Mouse (Mus musculus) E14TG2a.4 (cell line): ENCODE data around the gene Macrod2.

Experiments used
- CTCF ChIP-seq: conservative IDR thresholded peaks from 2 replicates; pipeline ENCODE4 v1.5.1; 2014; ENCODE audit warnings: low read length
- NANOG ChIP-seq: IDR thresholded peaks from 2 replicates; pipeline ENCODE4 v1.6.1; 2014; ENCODE audit warnings: borderline replicate concordance, low read length, mixed read lengths
- POU5F1 ChIP-seq: IDR thresholded peaks from 2 replicates; pipeline ENCODE4 v1.6.1; 2014; ENCODE audit warnings: low read length, borderline replicate concordance

GRCm38 (mm10) chr2:140861356-140861755 is 466.2 kb downstream of the Macrod2 start:
- TF ChIP-seq CTCF = no peak
- TF ChIP-seq NANOG = no peak
- no peak for TF ChIP-seq POU5F1
